Mouse (Mus musculus) C2C12 (cell line): ENCODE results near the gene Ces1e.

Source experiments
- CEBPB ChIP-seq: IDR thresholded peaks from one replicate; pipeline ENCODE4 v1.6.1; 2011; ENCODE audit warnings: low read depth, mild to moderate bottlenecking, control low read depth, moderate library complexity
- CTCF ChIP-seq: IDR thresholded peaks from one replicate; pipeline ENCODE4 v1.5.1; 2011; ENCODE audit not compliant: control insufficient read depth, insufficient read depth, insufficient read length
- FOSL1 ChIP-seq: IDR thresholded peaks from one replicate; pipeline ENCODE4 v1.8.0; 2011; ENCODE audit warnings: mild to moderate bottlenecking, low read length; ENCODE audit not compliant: poor library complexity, insufficient read depth, severe bottlenecking
- MYOD1 ChIP-seq: IDR thresholded peaks from one replicate; pipeline ENCODE4 v1.6.1; 2011; ENCODE audit warnings: low read depth; ENCODE audit not compliant: control insufficient read depth, insufficient read length
- MYOG ChIP-seq: IDR thresholded peaks from one replicate; pipeline ENCODE4 v1.6.1; 2011; ENCODE audit not compliant: control insufficient read depth, insufficient read length; ENCODE audit errors: extremely low read depth
- USF1 ChIP-seq: IDR thresholded peaks from one replicate; pipeline ENCODE4 v1.6.1; 2011; ENCODE audit warnings: low read depth, mild to moderate bottlenecking, control low read depth, moderate library complexity

DNA sequence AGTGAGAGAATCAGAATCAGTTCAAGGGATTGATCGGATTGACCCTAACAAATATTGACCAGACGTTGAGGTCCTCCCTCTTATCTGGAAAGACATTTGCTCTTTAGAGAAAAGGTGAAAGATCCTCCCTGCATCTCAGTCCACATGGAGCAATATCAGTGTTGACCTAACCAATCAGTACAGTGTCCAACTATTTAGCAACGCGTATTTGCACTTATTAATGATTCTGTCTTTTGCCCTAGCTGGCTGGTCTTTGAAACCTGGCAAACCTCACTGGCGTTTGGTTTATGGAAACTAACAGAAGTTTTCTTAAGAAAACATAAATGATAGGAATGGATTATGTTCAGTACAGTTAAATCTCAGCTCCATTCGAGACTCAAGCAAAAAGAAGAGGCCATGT lies 4.6 kb upstream of the Ces1e start:
- no peak for TF ChIP-seq CTCF
- TF ChIP-seq USF1: no peak
- no peak for TF ChIP-seq MYOD1
- TF ChIP-seq MYOG: no peak
- no peak for TF ChIP-seq CEBPB
- TF ChIP-seq FOSL1: no peak
